Mouse (Mus musculus) hindbrain, embryonic 11.5 days (tissue): ENCODE measurements around the gene Ankrd13a. TPM values are rescaled to one million over a fixed set of nuclear protein-coding genes. Genes with fewer than 3 reads are reported as not detected.

ENCODE experiments used
- ATAC-seq: fragments of 200-750 bp; cut with Nextera tagmentation; 2 replicates; pipeline ENCODE4 v1.8.0; 2017; ENCODE audit warnings: mild to moderate bottlenecking, moderate TSS enrichment, moderate library complexity; ENCODE audit not compliant: low FRiP score
- DNase-seq: peaks from one replicate; pipeline ENCODE4 v3.0.0-alpha.2; 2015; ENCODE audit warnings: low spot score
- H3K27ac ChIP-seq: fragments of 300-500 bp; sonication (generic); 2 replicates; pipeline ENCODE4 v1.5.1; 2014; ENCODE audit warnings: mild to moderate bottlenecking, low read depth, low read length
- H3K27me3 ChIP-seq: fragments of 300-500 bp; sonication (generic); 2 replicates; pipeline ENCODE4 v1.6.1; 2014; ENCODE audit warnings: mild to moderate bottlenecking, low read length, moderate library complexity, mixed read lengths; ENCODE audit not compliant: control insufficient read depth, insufficient read depth
- H3K36me3 ChIP-seq: fragments of 300-500 bp; sonication (generic); 2 replicates; pipeline ENCODE4 v1.6.1; 2014; ENCODE audit warnings: mild to moderate bottlenecking, low read length, moderate library complexity, mixed read lengths; ENCODE audit not compliant: control insufficient read depth, insufficient read depth
- H3K4me1 ChIP-seq: fragments of 300-500 bp; sonication (generic); replicated peaks from 2 replicates; pipeline ENCODE4 v1.6.1; 2014; ENCODE audit warnings: low read length, mixed read lengths; ENCODE audit not compliant: control insufficient read depth, insufficient read depth
- H3K4me2 ChIP-seq: fragments of 300-500 bp; sonication (generic); replicated peaks from 2 replicates; pipeline ENCODE4 v1.6.1; 2014; ENCODE audit warnings: mild to moderate bottlenecking, low read depth, low read length
- H3K4me3 ChIP-seq: fragments of 300-500 bp; sonication (generic); 2 replicates; pipeline ENCODE4 v1.5.1; 2014; ENCODE audit warnings: low read depth, low read length
- H3K9ac ChIP-seq: fragments of 300-500 bp; sonication (generic); 2 replicates; pipeline ENCODE4 v1.6.1; 2014; ENCODE audit warnings: low read depth, low read length
- H3K9me3 ChIP-seq: fragments of 300-500 bp; sonication (generic); 2 replicates; pipeline ENCODE4 v1.6.1; 2016; ENCODE audit warnings: low read length; ENCODE audit not compliant: control insufficient read depth
- WGBS: fragments of 180-500 bp; shearing (Covaris S2); extraction: QIAGEN DNeasy Blood & Tissue Kit; methylation state at CpG from one replicate; pipeline ENCODE4 v1.1.7; 2014; 5-methylcytosine and 5-hydroxymethylcytosine counted together
- polyA plus RNA-seq: library from polyadenylated mRNA; unstranded; fragments of >200 nt; fragmentation: Nextera tagmentation; extraction: Ambion mirVana; gene quantifications from 2 replicates; pipeline ENCODE4 v1.2.1, GENCODE M21; 2014

Gene Ankrd13a
- polyA plus RNA-seq, 1 experiment from 2014 or later = 71.0 TPM

DNA sequence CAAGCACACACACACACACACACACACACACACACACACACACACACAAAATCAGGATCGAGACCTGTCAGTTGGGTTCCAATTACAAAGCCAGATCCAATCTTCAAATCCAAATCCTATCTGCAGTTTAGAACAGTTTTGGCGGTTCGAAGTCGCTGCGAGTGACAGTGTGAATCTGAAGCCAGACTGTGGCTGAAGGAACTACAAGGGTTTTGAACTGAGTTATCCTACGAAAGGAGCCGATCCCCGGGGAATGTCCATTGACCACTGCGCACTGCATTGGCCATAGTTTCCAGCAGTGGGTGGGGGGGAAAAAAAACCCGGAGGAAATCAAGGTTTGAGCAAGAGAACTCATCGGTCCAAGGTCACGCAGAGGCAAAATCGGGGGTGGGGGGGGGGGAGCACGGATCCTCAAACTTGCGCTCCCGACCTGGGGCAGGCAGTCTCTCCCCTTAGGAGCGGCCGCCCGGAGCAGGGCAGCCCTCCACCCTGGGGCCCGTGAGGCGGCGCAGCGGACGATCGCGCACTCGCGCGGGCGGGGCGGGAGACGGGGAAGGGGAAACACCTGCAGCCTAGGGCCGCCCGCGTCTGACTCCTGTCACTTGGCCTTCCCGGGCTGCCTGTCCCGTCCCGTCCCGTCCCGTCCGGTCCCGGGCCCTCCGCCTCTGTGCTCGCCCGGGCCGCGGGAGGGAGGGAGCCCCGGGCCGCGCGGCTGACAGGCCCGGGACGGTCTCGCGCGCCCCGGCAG, 1.8 kb upstream of the Ankrd13a start:
- peaks cover 5% of the 10 kb centered on the region; the same call in 1 of the 2 replicates for H3K4me1 ChIP-seq
- peak overlapping the region; percentile 85 for H3K9ac ChIP-seq
- 3% methylated on average over 43 of the region's 57 CpGs for WGBS
- no peaks in the 10 kb centered on the region for H3K9me3 ChIP-seq
- DNase-seq = peak; percentile 53
- H3K27me3 ChIP-seq = no peaks in the 10 kb centered on the region
- peak overlapping the region; percentile 77 for H3K4me3 ChIP-seq
- no peaks in the 10 kb centered on the region for H3K36me3 ChIP-seq
- ATAC-seq = peak; percentile 63
- peak overlapping the region; percentile 77 for H3K27ac ChIP-seq
- peak overlapping the region; percentile 61 for H3K4me2 ChIP-seq

DNA sequence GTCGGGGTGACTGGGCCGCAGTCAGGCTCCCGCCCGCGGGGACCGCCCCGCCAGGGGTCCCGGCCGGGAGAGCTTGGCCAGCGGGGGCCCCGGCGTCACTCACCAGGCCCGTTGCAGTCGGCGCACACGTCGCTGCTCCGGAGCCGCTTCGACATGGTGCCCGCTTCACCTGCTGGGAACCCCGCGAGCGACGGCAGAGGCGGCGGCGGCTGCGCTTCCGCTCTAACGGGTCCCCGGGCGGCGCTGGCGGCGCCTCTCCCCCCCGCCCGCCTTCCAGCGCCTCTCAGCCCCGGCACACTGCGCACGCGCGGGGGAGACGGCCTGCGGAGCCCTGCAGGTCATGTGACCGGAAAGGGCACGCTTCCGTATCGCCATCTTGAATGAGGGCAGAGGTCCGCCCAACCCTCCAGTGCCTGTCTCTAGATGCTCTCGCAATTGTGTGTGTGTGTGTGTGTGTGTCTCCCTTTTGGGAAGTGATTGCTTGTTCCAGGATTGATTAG, 1.2 kb upstream of the Ankrd13a start:
- Histone ChIP-seq H3K27me3 (no peaks in the 10 kb centered on the region), H3K9me3 (no peaks in the 10 kb centered on the region), H3K9ac (peak overlapping the region; percentile 92), H3K4me1 (peaks cover 5% of the 10 kb centered on the region; the same call in 1 of the 2 replicates), H3K36me3 (no peaks in the 10 kb centered on the region), H3K27ac (peak overlapping the region; percentile 92), H3K4me2 (peak overlapping the region; percentile 61), H3K4me3 (peak overlapping the region; percentile 77)
- ATAC-seq (peak; percentile 82), DNase-seq (peak; percentile 98)
- under 1% methylated on average over 43 of the region's 52 CpGs for WGBS

DNA sequence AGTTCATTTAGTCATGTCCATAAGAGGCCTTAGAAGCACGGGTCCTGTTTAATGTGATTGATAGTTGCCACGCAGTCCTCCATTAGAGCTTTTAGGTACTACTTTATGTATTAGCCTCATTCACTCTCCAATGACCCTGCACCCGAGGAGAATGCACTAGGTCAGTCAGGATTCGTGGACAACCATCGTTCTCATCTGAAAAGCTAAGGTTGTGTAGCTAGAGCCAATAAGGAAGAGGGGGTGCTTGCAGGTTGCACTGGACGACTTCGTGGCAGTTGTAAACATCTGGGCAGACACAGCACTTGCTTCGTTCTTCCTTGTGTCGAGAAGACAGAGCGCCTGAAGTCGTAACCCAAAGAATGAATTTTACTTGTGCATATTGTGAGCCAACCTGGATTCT, 697 bp upstream of the Ankrd13a start:
- peak overlapping the region; percentile 61 for H3K4me2 ChIP-seq
- 4% methylated on average over 11 of the region's 11 CpGs for WGBS
- no peaks in the 10 kb centered on the region for H3K9me3 ChIP-seq
- H3K27me3 ChIP-seq = no peaks in the 10 kb centered on the region
- no peak for ATAC-seq
- H3K4me1 ChIP-seq = peaks cover 5% of the 10 kb centered on the region; the same call in 1 of the 2 replicates
- H3K36me3 ChIP-seq = no peaks in the 10 kb centered on the region
- peak overlapping the region; percentile 92 for H3K27ac ChIP-seq
- peak; percentile 49 for DNase-seq
- peak overlapping the region; percentile 77 for H3K4me3 ChIP-seq
- peak overlapping the region; percentile 92 for H3K9ac ChIP-seq

GRCm38 (mm10) chr5:114775056-114775979, 841 bp downstream of the Ankrd13a start, which contains the start of gene Git2:
TSS of gene Git2 (minus strand) at chr5:114775517.
- Histone ChIP-seq H3K4me2 (peak within 1 kb of the TSS; percentile 61), H3K4me1 (peaks cover 5% of the 10 kb centered on the region), H3K36me3 (no peaks in the 10 kb centered on the region), H3K9ac (peak within 1 kb of the TSS; percentile 92), H3K27ac (peak within 1 kb of the TSS; percentile 92), H3K27me3 (no peaks in the 10 kb centered on the region), H3K9me3 (no peaks in the 10 kb centered on the region), H3K4me3 (peak within 1 kb of the TSS; percentile 77)
- WGBS = under 1% methylated on average over 49 of the region's 63 CpGs
- DNase-seq = peak; percentile 42
- peak; percentile 18 for ATAC-seq

GRCm38 (mm10) chr5:114776174-114776573, 1.7 kb downstream of the Ankrd13a start:
- peaks cover 5% of the 10 kb centered on the region for H3K4me1 ChIP-seq
- peak overlapping the region; percentile 61; the same call in 1 of the 2 replicates for H3K4me2 ChIP-seq
- H3K9ac ChIP-seq = no peak overlapping the region; the same call in 1 of the 2 replicates
- no peak overlapping the region for H3K27ac ChIP-seq
- peak overlapping the region; percentile 77 for H3K4me3 ChIP-seq
- no peaks in the 10 kb centered on the region for H3K36me3 ChIP-seq
- WGBS = 70% methylated on average over 7 of the region's 7 CpGs
- no peaks in the 10 kb centered on the region for H3K27me3 ChIP-seq
- no peaks in the 10 kb centered on the region for H3K9me3 ChIP-seq
- ATAC-seq (no peak), DNase-seq (no peak)

GRCm38 (mm10) chr5:114779956-114780489, 5.5 kb downstream of the Ankrd13a start:
- ATAC-seq (no peak), DNase-seq (no peak)
- H3K4me3 ChIP-seq = no peak overlapping the region
- H3K4me1 ChIP-seq = no peaks in the 10 kb centered on the region; the same call in 1 of the 2 replicates
- no peaks in the 10 kb centered on the region for H3K9me3 ChIP-seq
- WGBS = 80% methylated on average over 7 of the region's 7 CpGs
- no peaks in the 10 kb centered on the region for H3K27me3 ChIP-seq
- H3K36me3 ChIP-seq = no peaks in the 10 kb centered on the region
- H3K4me2 ChIP-seq = no peak overlapping the region
- no peak overlapping the region for H3K27ac ChIP-seq
- H3K9ac ChIP-seq = no peak overlapping the region

DNA sequence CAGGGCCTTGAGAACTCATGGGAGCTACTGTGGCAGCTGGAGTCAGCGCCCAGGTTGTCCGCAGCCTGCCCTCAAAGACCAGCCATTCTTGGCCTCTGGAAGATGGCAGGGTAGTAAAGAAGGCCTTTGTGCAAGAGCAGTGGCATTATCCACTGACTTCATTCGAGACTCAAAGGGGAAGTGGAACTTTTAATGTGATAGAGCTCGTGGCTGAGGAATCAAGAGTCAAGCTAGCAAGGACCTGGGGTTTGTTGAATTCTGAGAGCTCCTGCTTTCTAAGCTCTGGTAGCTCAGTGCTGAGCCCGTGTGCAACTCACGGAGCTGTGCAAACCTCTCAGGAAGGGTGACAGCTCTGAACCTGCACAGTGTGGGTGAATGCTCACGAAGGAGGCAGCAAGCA, 6.4 kb downstream of the Ankrd13a start:
- ATAC-seq = no peak
- Histone ChIP-seq H3K9me3 (no peaks in the 10 kb centered on the region), H3K9ac (no peak overlapping the region), H3K4me3 (no peak overlapping the region), H3K27me3 (no peaks in the 10 kb centered on the region), H3K27ac (no peak overlapping the region), H3K4me2 (no peak overlapping the region), H3K4me1 (no peaks in the 10 kb centered on the region; the same call in 1 of the 2 replicates), H3K36me3 (no peaks in the 10 kb centered on the region)
- DNase-seq = no peak
- WGBS = 87% methylated on average over 7 of the region's 7 CpGs

DNA sequence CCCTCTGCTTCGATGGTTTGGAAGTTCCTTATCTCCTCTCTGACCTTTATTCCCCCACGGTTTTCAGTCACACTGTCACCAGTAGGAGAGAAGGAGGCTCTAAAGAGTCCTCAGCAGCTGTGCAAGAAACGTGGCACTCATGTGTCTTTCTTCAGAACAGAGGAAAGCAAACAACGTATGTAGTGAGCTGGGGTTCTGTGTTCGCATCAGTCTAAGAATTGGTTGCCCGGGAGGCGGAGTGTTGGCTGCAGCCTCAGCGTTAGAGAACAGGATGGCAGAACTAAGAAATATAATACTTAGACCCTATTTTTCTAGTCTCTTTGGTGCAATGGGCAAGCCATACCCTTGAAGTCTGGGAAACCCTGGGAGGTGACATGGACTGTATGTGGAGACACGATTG, 8.5 kb downstream of the Ankrd13a start:
- Histone ChIP-seq H3K4me3 (no peak overlapping the region), H3K27me3 (no peaks in the 10 kb centered on the region), H3K4me1 (no peaks in the 10 kb centered on the region; the same call in 1 of the 2 replicates), H3K4me2 (no peak overlapping the region), H3K9ac (no peak overlapping the region), H3K9me3 (no peaks in the 10 kb centered on the region), H3K27ac (no peak overlapping the region), H3K36me3 (no peaks in the 10 kb centered on the region)
- DNase-seq = no peak
- WGBS = 85% methylated on average over 9 of the region's 9 CpGs
- ATAC-seq = no peak
